Comparison of ENCODE assay signal across 12 mouse cellular contexts in the genomic region with DNA sequence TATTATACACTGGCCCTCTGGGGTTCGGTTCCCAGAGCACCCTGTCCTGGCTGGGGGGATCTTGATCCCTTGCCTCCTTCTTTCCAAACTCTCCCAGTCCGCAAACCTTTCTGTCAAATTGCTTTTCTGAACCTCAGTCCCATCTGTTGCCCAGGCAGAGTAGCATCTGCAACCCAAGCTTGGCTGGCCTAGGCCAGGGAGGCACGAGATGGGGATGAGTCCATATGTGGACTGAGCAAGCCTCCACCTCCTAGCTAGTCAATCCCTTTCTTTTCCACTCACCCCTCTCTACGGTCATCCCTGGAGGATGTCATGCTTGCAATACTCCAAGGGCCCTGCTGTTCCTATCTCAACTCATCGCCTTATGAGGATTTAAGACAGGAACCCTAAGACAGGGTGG. TPM values are rescaled to one million over a fixed set of nuclear protein-coding genes. Genes with fewer than 3 reads are reported as not detected.
DNase-seq lines count a peak whose midpoint lies in the region; ATAC-seq and TF ChIP-seq lines count a peak whose summit lies in the region.
"Had no signal": no experiment of that assay in that cellular context is flagged by ENCODE, and none has a peak within 500 bp of the region (broad histone marks: within the 10 kb centered on the region; RNA-seq: fewer than 3 reads in every experiment).

No protein-coding gene starts in this region.

- H3K4me3 ChIP-seq in erythroblast, embryonic 14.5 days (replicated peaks) = peak overlapping the region; percentile 63
- H3K4me3 ChIP-seq in liver, adult 2 months (ENCODE audit: insufficient read depth, low read depth, low read length) = peak overlapping the region; percentile 78
- peak overlapping the region; percentile 70; the same call in 1 of the 2 replicates for H3K4me3 ChIP-seq in intestine, embryonic 14.5 days (ENCODE audit: low read depth, low read length)
- H3K4me3 ChIP-seq in myocyte = peak overlapping the region; percentile 50

- TF ChIP-seq POLR2A in liver, adult 2 months (IDR thresholded peaks at IDR 0.05; ENCODE audit: extremely low read depth, insufficient read depth, low read length) = no peak
- no peak for TF ChIP-seq POLR2A in myocyte (IDR thresholded peaks at IDR 0.05; ENCODE audit: insufficient read length, low read depth)

- H3K9ac ChIP-seq in liver, adult 2 months (ENCODE audit: low read depth, low read length) = peak overlapping the region; percentile 93
- no peak overlapping the region for H3K9ac ChIP-seq in intestine, embryonic 14.5 days (ENCODE audit: low read length)

- no peaks in the 10 kb centered on the region for H3K36me3 ChIP-seq in erythroblast, embryonic 14.5 days (ENCODE audit: control insufficient read depth)
- H3K36me3 ChIP-seq in liver, adult 2 months (ENCODE audit: control insufficient read depth, insufficient read depth, low read length) = no peaks in the 10 kb centered on the region
- H3K36me3 ChIP-seq in intestine, embryonic 14.5 days (ENCODE audit: control insufficient read depth, insufficient read depth, low read length) = no peaks in the 10 kb centered on the region
- H3K36me3 ChIP-seq in myocyte (ENCODE audit: control insufficient read depth, insufficient read depth) = no peaks in the 10 kb centered on the region

- WGBS in liver, adult 2 months = 21% methylated on average over 5 of the region's 5 CpGs
- 79% methylated on average over 5 of the region's 5 CpGs for WGBS in intestine, embryonic 14.5 days

- peaks cover 30% of the 10 kb centered on the region for H3K27me3 ChIP-seq in erythroblast, embryonic 14.5 days (ENCODE audit: control insufficient read depth)
- no peaks in the 10 kb centered on the region for H3K27me3 ChIP-seq in liver, adult 2 months (ENCODE audit: control insufficient read depth, insufficient read depth, low read length)
- no peaks in the 10 kb centered on the region for H3K27me3 ChIP-seq in intestine, embryonic 14.5 days (replicated peaks; ENCODE audit: control insufficient read depth, insufficient read depth, low read length)
- no peaks in the 10 kb centered on the region for H3K27me3 ChIP-seq in myocyte (ENCODE audit: control insufficient read depth, insufficient read depth, insufficient read length)
- H3K27me3 ChIP-seq: Patski had no signal

- H3ac ChIP-seq in myocyte (ENCODE audit: control insufficient read depth, insufficient read length) = no peak overlapping the region

- H3K4me1 ChIP-seq in erythroblast, embryonic 14.5 days (ENCODE audit: control insufficient read depth) = peaks cover 15% of the 10 kb centered on the region
- peaks cover 22% of the 10 kb centered on the region for H3K4me1 ChIP-seq in liver, adult 2 months (ENCODE audit: control insufficient read depth, insufficient read depth, low read length)
- H3K4me1 ChIP-seq in intestine, embryonic 14.5 days (replicated peaks; ENCODE audit: control insufficient read depth, insufficient read depth, low read length) = peaks cover 23% of the 10 kb centered on the region

- H3K27ac ChIP-seq in liver, adult 2 months (replicated peaks; ENCODE audit: insufficient read depth, low read depth, low read length) = peak overlapping the region; percentile 95
- H3K27ac ChIP-seq in intestine, embryonic 14.5 days (ENCODE audit: low read depth) = no peak overlapping the region

- H3K79me2 ChIP-seq in liver, adult 2 months (ENCODE audit: control insufficient read depth, insufficient read depth, low read length) = peaks cover 13% of the 10 kb centered on the region; the same call in 1 of the 2 replicates
- H3K79me2 ChIP-seq in myocyte (ENCODE audit: control insufficient read depth, insufficient read depth) = no peaks in the 10 kb centered on the region

- H3K9me3 ChIP-seq in erythroblast, embryonic 14.5 days (ENCODE audit: control insufficient read depth, low read length) = no peaks in the 10 kb centered on the region
- no peaks in the 10 kb centered on the region for H3K9me3 ChIP-seq in intestine, embryonic 14.5 days (ENCODE audit: control insufficient read depth, low read length)

- DNase-seq in liver, adult 2 months (ENCODE audit: extremely low read depth, low read depth, low spot score) = peak; percentile 36
- no peak for DNase-seq in liver
- DNase-seq in intestine, embryonic 14.5 days (ENCODE audit: low spot score) = no peak
- no peak for DNase-seq in embryo, embryonic 11 days

- peak overlapping the region; percentile 78 for H3K4me2 ChIP-seq in intestine, embryonic 14.5 days (ENCODE audit: low read length)
- H3K4me2 ChIP-seq in myocyte (ENCODE audit: low read depth) = peak overlapping the region; percentile 93

- TF ChIP-seq CTCF in liver, adult 2 months (IDR thresholded peaks at IDR 0.05; ENCODE audit: low read depth, low read length) = no peak

- ATAC-seq in erythroblast, adult 5-6 weeks (replicated peaks; ENCODE audit: low FRiP score, poor library complexity, severe bottlenecking) = no peak
- ATAC-seq in intestine, embryonic 14.5 days (replicated peaks; ENCODE audit: low FRiP score, low TSS enrichment, low read depth) = no peak
- ATAC-seq in cerebellum, adult (ENCODE audit: insufficient number of reproducible peaks, low FRiP score, low TSS enrichment) = no peak
- ATAC-seq: Patski had no signal

TF ChIP-seq in myocyte, 11 proteins besides CTCF, POLR2A, EP300 and RAD21:
- TF ChIP-seq USF1 (IDR thresholded peaks at IDR 0.05; ENCODE audit: low read depth) (no peak), MYOG (IDR thresholded peaks at IDR 0.05; ENCODE audit: control insufficient read depth in 1 of 3, insufficient read depth in 1 of 3, insufficient read length in 2 of 3, low read depth in 2 of 3) (no peak), POLR2AphosphoS2 (IDR thresholded peaks at IDR 0.05; ENCODE audit: insufficient read length, low read depth) (no peak), REST (IDR thresholded peaks at IDR 0.05; ENCODE audit: insufficient read depth, insufficient read length) (no peak), MAX (IDR thresholded peaks at IDR 0.05; ENCODE audit: low read depth) (no peak), MYOD1 (IDR thresholded peaks at IDR 0.05; ENCODE audit: control insufficient read depth in 1 of 3, insufficient read length in 2 of 3, low read depth in 2 of 3) (no peak), TCF12 (IDR thresholded peaks at IDR 0.05; ENCODE audit: insufficient read depth, poor library complexity, severe bottlenecking) (no peak), CEBPB (IDR thresholded peaks at IDR 0.05; ENCODE audit: insufficient read depth, poor library complexity, severe bottlenecking) (no peak)

RNA-seq across cellular contexts. Expression of gene Agpat2, which starts 1.6 kb away (rescaled TPM):
- 0.02 and 0.31 TPM in 2 replicates for polyA plus RNA-seq in erythroblast, embryonic 14.5 days (2012)
- 17.1 and 32.7 TPM in 2 replicates for total RNA-seq in erythroblast, adult 5-6 weeks (2015; ENCODE audit: low replicate concordance)
- total RNA-seq in erythroblast, adult 5-6 weeks (2017; ENCODE audit: low replicate concordance) = 23.0 and 24.4 TPM in 2 replicates
- 116 and 153 TPM in 2 replicates for total RNA-seq in liver, adult 2 months (2014; rRNA removed)
- polyA plus RNA-seq in liver, adult 2 months (2012; rRNA removed) = 421 and 511 TPM in 2 replicates
- 47.5 and 53.8 TPM in 2 replicates for polyA plus RNA-seq in intestine, embryonic 14.5 days (2014; fragmentation: Nextera tagmentation; extraction: Ambion mirVana)
- 31.3 TPM for polyA plus RNA-seq in myocyte (2012; fragmentation: generic; extraction: Trizol)

RNA-seq across cellular contexts. Expression of gene Gm20532, which starts 16.2 kb away (rescaled TPM):
- not detected in 2 replicates for polyA plus RNA-seq in erythroblast, embryonic 14.5 days (2012)
- not detected in 2 replicates for total RNA-seq in erythroblast, adult 5-6 weeks (2015; ENCODE audit: low replicate concordance)
- not detected in 2 replicates for total RNA-seq in erythroblast, adult 5-6 weeks (2017; ENCODE audit: low replicate concordance)
- total RNA-seq in liver, adult 2 months (2014; rRNA removed) = not detected in 2 replicates
- polyA plus RNA-seq in liver, adult 2 months (2012; rRNA removed) = not detected in 2 replicates
- not detected in 2 replicates for polyA plus RNA-seq in intestine, embryonic 14.5 days (2014; fragmentation: Nextera tagmentation; extraction: Ambion mirVana)
- not detected for polyA plus RNA-seq in myocyte (2012; fragmentation: generic; extraction: Trizol)
- total RNA-seq: left cerebral cortex, postnatal 14 days had no signal
- polyA plus RNA-seq: frontal cortex, adult 2 months; midbrain, embryonic 16.5 days; Patski had no signal

RNA-seq across cellular contexts. Expression of gene Egfl7, which starts 22.8 kb away (rescaled TPM):
- polyA plus RNA-seq in erythroblast, embryonic 14.5 days (2012) = 3.2 and 3.6 TPM in 2 replicates
- total RNA-seq in erythroblast, adult 5-6 weeks (2015; ENCODE audit: low replicate concordance) = 7.5 TPM in 1 of 2 replicates, not detected in the other
- 4.9 and 8.2 TPM in 2 replicates for total RNA-seq in erythroblast, adult 5-6 weeks (2017; ENCODE audit: low replicate concordance)
- total RNA-seq in liver, adult 2 months (2014; rRNA removed) = 58.6 and 67.0 TPM in 2 replicates
- 60.7 and 90.0 TPM in 2 replicates for polyA plus RNA-seq in liver, adult 2 months (2012; rRNA removed)
- 129 and 135 TPM in 2 replicates for polyA plus RNA-seq in intestine, embryonic 14.5 days (2014; fragmentation: Nextera tagmentation; extraction: Ambion mirVana)
- polyA plus RNA-seq in myocyte (2012; fragmentation: generic; extraction: Trizol) = 2.7 TPM

RNA-seq across cellular contexts. Expression of gene Fam69b, which starts 25.6 kb away (rescaled TPM):
- not detected in 2 replicates for polyA plus RNA-seq in erythroblast, embryonic 14.5 days (2012)
- total RNA-seq in erythroblast, adult 5-6 weeks (2015; ENCODE audit: low replicate concordance) = not detected in 2 replicates
- 0.34 TPM in 1 of 2 replicates, not detected in the other for total RNA-seq in erythroblast, adult 5-6 weeks (2017; ENCODE audit: low replicate concordance)
- 0.09 and 0.13 TPM in 2 replicates for total RNA-seq in liver, adult 2 months (2014; rRNA removed)
- 0.41 and 0.60 TPM in 2 replicates for polyA plus RNA-seq in liver, adult 2 months (2012; rRNA removed)
- polyA plus RNA-seq in intestine, embryonic 14.5 days (2014; fragmentation: Nextera tagmentation; extraction: Ambion mirVana) = 39.7 and 41.3 TPM in 2 replicates
- 2.6 TPM for polyA plus RNA-seq in myocyte (2012; fragmentation: generic; extraction: Trizol)

Comparison
In these comparisons a context has a peak if more than half of its experiments do, and no peak if none do; other contexts are left out.
1. RNA of gene Agpat2, which starts 1.6 kb away (polyA plus RNA-seq): 421 to 511 TPM in liver, adult 2 months, 47.5 to 53.8 TPM in intestine, embryonic 14.5 days and 31.3 TPM in myocyte (single experiment); 0.02 to 0.31 TPM in erythroblast, embryonic 14.5 days; every median in the first group is over 10 times any median in the second.
2. RNA of gene Egfl7, which starts 22.8 kb away (polyA plus RNA-seq): 129 to 135 TPM in intestine, embryonic 14.5 days and 60.7 to 90.0 TPM in liver, adult 2 months; 3.2 to 3.6 TPM in erythroblast, embryonic 14.5 days and 2.7 TPM in myocyte (single experiment); every median in the first group is over 10 times any median in the second.
3. Peak in every context shown above with its lines, with median percentiles within 50 percentile points of each other: H3K4me3 ChIP-seq.